Mouse (Mus musculus) T-helper 17 cell (primary cell): Measurements from ENCODE around the gene Gm20388.

Experiments
- in situ Hi-C, 2 experiments: fragments of 300-600 bp; cut with MboI, MseI; formaldehyde crosslinking; loops; 1 replicate in 1 of 2; 2 replicates in 1 of 2; pipeline ENCODE4 v1.15.1; 2025; ENCODE audit warnings: high pct_unique_total_duplicates in 2 of 2

The Gm20388 gene

GRCm38 (mm10) chr8:121952800-121953199 is 2042.2 kb downstream of the Gm20388 start:
- in situ Hi-C loops: no loop called here

GRCm38 (mm10) chr8:121953821-121954545 is 2043.3 kb downstream of the Gm20388 start:
- in situ Hi-C loops: no loop called here

DNA sequence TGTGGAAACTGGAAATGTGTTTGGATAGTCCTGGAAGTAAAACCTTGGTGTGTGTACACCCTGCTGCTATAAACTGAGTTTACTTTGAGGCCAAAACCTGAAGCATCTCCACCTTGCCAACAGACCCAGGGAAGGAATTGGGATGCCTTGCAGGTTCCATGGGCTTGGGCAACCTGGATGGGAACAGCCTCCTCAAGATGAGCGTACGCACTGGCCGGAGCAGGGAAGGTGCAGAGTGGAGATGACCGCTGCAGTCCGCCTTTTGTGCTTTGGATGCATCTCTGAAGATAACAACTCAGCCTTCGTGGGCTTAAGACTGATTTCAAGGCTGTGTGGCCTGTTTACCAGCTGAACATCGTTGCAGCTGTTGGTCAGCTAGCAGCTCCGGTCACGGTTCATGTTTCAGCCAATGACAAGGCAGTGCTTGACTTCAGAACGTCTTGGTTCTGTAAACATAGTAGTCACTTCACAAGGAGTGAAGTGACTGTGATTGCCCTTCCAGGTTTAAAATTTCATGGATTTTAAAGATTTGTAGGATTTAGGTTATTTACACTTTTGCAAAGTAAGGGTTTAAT is 2044.4 kb downstream of the Gm20388 start:
- in situ Hi-C loops: no loop called here

- in situ Hi-C loops: no loop called here
Observed at GRCm38 (mm10) chr8:121955825-121956500, 2045.3 kb downstream of the Gm20388 start.

GRCm38 (mm10) chr8:121958395-121958794 is 2047.8 kb downstream of the Gm20388 start:
- in situ Hi-C loops: no loop called here

GRCm38 (mm10) chr8:121962892-121963291 is 2052.3 kb downstream of the Gm20388 start:
- in situ Hi-C loops: no loop called here

DNA sequence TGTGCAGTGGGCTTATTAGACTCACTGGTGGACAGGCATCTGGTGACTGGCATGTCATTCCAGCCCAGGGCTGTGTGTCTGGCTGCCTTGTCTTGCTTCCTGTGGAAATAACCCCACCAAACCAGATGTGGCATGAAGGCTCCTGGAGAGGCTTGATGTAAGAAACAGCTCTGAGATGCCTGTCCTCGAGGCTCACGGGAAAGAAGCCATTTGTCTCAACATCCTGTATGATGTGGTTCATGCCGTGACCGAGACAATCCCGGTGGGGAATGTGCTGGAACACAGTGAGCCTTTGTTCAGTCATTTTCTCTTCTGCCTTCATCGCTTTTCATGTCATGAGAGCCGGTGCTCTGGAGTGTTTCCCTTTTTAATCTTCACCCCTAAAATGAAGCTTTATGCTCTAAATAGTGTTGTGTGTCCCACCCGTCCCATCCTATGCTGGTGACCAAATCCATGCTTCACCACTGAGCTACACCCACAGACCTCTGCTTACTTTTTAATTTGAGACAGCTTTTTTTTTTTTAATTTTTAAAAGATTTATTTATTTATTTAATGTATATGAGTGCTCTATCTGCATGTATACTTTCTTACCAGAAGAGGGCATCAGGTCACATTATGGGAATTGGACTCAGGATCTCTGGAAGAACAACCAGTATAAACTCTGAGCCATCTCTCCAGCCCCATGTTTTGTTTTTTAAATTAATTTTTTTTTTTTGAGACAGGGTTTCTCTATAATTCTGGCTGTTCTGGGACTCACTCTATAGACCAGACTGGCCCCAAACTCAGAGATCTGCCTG is 2054.3 kb downstream of the Gm20388 start:
- in situ Hi-C loops: no loop called here

- in situ Hi-C loops: no loop called here
Observed at GRCm38 (mm10) chr8:121966110-121966509, 2055.5 kb downstream of the Gm20388 start.

GRCm38 (mm10) chr8:121966714-121967448 is 2056.2 kb downstream of the Gm20388 start:
- in situ Hi-C loops: no loop called here

DNA sequence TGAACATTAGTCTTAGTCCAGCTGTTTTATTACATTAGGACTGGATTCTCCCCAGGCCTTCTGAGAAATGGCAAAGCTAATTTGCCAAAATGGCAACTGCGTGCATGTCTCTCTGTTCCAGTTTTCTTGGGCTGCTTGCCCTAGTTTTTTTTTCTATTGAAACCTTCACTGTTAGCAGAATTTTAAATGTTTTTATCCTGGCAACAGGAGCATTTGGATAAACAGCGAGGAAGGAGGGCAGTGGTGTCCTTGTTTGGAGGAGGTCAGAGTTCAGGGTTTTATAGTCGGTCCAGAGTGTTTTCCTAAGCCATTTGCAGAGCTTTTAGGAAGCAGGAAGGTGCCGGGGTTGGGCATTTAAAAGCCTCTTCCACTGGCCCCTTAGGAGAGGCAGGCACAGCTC is 2057.3 kb downstream of the Gm20388 start:
- in situ Hi-C loops: no loop called here

DNA sequence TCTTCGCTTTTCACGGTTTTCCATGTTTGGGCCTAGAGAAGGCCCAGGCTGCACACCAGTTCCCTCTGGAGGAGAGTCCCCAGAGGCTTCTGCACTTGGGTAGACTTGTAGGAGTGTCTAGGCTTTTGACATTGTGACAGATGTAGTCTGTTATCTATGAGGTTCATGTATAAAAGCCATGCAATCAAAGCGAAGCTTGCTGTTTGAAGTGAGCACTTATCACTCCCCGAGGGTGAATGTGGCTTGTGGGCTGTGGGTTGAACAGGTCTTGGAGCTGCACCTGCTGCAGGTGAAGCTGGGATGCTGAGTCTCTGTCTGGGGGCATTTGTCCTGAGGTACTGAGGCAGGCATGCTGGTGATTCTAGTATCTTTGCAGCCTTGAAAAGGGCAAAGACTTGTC is 2057.9 kb downstream of the Gm20388 start:
- in situ Hi-C loops: no loop called here

- in situ Hi-C loops: no loop called here
Observed at GRCm38 (mm10) chr8:121970225-121970624, 2059.6 kb downstream of the Gm20388 start.

- in situ Hi-C loops: no loop called here
Observed at GRCm38 (mm10) chr8:121971488-121972058, 2060.9 kb downstream of the Gm20388 start.

- in situ Hi-C loops: no loop called here
Observed at GRCm38 (mm10) chr8:121973906-121974305, 2063.3 kb downstream of the Gm20388 start.

- in situ Hi-C loops: no loop called here
Observed at GRCm38 (mm10) chr8:121977819-121978590, 2067.4 kb downstream of the Gm20388 start.

DNA sequence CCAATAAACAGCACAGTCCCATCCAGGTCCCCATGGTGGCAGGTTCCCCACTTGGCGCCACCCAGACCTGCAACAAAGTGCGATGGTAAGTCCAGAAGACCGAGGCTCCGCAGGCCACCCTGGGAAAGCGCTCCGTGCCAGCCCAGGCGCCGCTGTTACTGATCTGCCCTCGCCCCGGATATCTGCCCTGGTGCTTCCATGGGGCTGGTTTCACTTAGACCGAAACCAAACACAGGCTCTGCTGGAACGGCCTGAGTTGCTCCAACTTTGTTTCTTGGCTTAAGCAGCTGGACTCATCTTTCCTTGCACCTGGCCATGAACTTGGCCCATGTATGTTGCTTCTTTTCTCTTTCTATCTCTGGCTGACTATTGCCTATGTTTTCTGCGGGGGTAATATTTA is 2068.0 kb downstream of the Gm20388 start:
- in situ Hi-C loops: no loop called here

- in situ Hi-C loops: loop anchor here in 1 of 2 experiments (5.0 kb wide), 1 partner anchor 281 kb away; no protein-coding TSS in a partner anchor
Observed at GRCm38 (mm10) chr8:121980792-121981519, 2070.3 kb downstream of the Gm20388 start.

DNA sequence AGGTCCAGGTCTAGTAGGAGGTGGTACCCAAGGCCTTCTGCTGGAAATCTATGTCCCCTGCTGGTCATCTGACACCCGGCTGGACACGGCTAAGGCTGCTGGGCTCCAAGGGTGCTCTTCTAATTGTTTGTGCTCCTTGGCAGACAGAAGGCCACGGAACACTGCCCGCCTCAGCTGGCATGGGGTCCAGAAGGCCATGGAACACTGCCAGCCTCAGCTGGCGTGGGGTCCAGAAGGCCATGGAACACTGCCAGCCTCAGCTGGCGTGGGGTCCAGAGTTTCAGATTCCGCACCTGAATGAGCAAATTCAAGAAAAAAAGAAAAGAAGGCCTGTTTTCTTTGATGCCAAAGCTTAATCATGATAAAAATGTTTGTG is 2070.9 kb downstream of the Gm20388 start:
- in situ Hi-C loops: loop anchor here in 1 of 2 experiments (5.0 kb wide), 1 partner anchor 281 kb away; no protein-coding TSS in a partner anchor

DNA sequence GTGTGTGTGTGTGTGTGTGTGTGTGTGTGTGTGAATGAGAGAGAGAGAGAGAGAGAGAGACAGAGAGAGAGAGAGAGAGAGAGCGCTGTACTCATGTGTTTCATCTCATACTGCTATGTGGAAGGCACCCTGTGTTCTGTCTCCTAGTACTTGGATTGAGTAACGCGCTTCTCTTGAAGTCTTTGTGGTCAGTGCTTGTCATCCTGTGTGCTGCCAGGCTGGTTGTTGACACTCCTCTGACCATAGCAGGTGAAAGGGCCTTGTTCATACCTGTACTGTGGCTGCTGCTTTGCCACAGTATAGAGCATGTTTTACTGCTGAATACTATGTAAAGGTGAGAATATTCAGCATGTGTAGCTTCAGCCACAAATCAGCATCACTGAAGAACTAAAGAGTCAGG is 2075.0 kb downstream of the Gm20388 start:
- in situ Hi-C loops: no loop called here
